Mouse (Mus musculus) adrenal gland, postnatal 4 days (tissue): ENCODE data around the gene Ror1. TPM values are rescaled to one million over a fixed set of nuclear protein-coding genes. Genes with fewer than 3 reads are reported as not detected.

Experiments used
- DNase-seq, 2 experiments: peaks; one replicate each; pipeline ENCODE4 v3.0.0; 2021 to 2022; ENCODE audit warnings: low spot score in 2 of 2, mixed read lengths in 2 of 2
- total RNA-seq, 2 experiments: library from RNA; stranded (reverse); gene quantifications; 2 replicates each; pipeline ENCODE4 v1.2.3; 2021

Ror1 gene
- total RNA-seq, 2 experiments from 2014 or later, result 12.0 to 13.6 TPM

- DNase-seq, result no peak
Observed at GRCm38 (mm10) chr4:100248273-100248672, 152.7 kb downstream of the Ror1 start.

GRCm38 (mm10) chr4:100251270-100251669 lies 155.7 kb downstream of the Ror1 start:
- DNase-seq, result no peak

DNA sequence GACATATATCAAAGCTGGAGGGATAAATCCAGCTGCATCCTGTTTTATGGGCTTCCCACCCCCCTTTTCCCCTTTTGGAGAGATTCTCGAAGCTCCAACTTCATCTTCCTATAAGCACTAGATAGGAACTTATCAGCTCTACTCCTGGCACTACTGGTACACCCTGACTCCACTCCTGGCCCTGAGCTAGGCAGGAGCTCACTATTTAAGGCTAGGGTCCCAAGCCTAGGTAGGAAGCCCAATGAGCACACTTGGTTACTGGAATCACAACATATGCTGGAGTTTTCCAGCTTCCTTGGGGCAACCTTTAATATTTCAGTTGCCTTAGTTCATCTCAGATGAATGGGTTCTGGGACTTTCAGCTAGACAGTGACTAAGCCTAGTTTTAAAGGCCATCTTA lies 156.5 kb downstream of the Ror1 start:
- DNase-seq, result no peak

GRCm38 (mm10) chr4:100252646-100253045 lies 157.1 kb downstream of the Ror1 start:
- no peak for DNase-seq

- DNase-seq, result no peak
Observed at GRCm38 (mm10) chr4:100253401-100253800, 157.8 kb downstream of the Ror1 start.

DNA sequence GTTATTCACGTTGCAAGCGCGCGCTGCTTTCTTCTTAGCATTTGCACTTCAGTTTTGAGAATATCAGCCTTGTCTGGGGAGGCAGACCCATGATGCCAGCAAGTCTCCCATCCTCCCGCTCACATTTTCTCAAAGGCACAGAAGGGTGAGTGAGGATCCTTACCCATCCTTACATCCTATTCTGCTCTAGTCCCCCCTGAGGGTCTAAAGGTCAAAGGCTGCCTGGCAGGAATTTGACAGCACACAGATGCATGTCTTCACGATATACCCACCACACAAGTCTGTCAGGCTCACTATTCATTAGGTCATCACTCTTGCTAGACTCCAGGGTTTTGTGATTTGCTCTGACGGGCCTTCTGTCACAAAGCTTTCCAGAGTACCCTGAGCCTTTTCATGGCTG lies 158.2 kb downstream of the Ror1 start:
- DNase-seq, result no peak

DNA sequence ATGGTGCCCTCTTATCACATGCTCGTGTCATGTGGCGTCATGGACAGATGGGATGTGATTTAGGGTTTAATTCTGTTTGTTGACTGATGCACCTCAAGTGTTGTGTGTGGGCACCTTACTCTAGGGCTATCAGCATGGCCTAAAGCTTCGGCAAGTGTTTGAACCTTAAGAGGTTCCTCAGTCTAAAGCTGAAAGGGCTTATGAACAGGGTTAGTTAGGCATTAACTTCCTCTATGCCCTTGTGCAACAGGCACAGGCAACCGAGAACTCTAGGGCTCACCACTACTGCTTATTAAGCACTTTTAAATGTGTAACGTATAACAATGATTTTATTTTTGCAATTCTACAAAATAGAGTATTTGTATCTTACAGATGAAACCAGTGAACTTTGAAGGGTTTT lies 162.9 kb downstream of the Ror1 start:
- DNase-seq, result no peak

- no peak for DNase-seq
Observed at GRCm38 (mm10) chr4:100263917-100264316, 168.3 kb downstream of the Ror1 start.

DNA sequence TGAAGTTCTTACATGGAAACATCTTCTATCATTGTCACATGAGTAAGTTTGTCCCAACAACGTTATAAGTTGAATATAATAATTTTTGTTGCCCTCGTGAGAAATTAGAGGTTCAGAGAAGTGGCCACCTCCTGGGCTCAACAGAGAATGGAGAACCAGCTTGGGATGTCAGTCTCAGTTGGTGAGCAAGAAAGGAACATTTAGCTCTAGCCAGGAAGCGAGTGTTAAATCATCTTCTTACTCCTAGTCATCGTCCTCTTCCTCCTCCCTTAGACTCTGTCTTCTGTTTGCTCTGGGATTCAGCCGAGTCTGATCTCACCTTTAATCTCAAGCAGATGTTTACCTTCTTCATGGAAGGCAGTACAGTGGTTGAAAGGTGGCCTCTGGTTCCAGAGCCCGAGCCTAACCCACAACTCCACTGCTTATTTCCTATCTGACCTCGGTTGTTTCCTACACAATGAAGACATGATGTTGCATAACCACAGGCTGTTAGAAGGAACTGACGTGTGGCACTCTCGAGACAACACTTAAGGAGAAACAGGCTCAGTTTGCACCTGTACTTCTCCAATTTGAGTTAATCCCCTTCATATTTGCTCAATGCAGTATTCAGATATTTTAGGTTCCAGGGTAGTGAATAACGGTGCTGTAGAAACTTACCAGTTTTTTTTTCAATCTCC lies 175.6 kb downstream of the Ror1 start:
- DNase-seq, result no peak

DNA sequence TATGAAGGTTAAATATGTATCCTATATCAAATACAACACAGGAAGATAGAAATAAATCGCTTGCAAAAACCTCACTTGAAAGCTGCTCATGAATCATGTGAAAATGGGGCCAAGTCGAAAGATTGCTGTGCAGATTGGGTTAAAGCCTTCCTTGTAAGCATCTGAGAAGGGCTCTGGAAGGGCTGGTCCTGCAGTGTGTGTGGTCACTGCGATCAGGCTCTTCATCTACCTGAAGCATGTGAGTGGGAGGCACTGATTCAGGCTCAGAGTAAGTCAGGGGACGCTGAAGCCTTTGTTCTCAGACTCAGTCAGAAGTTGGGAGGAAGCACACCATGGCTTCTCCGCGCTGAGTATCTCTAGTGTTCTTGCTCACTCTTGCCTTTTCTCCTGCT lies 176.1 kb downstream of the Ror1 start:
- no peak for DNase-seq

DNA sequence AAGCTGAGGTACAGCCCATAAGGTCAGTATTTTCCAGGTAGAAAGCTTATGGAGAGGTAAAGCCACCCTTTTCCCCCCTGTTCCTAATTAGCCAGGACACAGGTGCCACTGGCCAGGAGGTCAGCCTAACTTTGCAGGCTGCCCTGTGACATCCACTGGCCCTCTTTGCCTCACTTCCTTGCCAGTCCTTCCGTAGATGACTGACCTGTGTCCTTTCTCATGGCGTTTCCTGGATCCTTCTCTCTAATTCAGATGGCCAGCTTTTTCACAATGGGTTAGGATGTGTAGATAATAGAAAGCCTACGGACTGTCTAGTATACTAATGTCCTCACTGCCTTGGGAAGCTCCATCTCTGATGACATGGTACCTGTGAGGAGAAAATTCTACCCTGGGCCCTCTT lies 177.8 kb downstream of the Ror1 start:
- DNase-seq, result no peak

DNA sequence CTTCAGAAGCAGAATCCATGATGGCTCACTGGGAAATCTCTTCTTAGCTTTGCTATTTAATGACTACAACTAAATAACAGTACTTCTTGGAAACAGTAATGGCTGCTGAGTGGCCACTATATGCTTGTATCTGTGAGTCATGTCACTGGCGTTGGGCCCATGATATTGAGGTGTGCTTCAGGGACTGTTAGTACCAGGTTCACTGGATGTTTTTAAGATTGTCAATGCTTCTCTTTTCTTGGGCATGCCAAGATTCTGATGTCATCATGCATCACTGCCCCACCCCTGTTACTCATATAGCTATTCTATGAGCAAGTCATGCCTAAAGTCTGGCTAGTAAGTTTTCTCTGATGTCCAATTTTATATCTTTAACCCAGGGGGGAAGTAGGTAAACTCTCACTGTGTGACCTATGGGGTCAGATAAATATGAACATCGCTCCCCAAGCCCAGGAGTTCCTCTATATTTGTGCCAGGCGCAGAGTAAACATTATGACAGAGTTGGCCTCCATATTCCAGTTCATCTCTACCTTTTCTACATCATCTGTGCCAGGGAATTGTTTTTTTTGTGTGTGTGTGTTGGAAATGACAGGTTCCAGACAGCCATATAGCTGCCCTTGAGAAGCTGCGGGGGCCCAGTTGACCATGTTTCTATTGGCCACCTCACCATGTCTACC lies 178.4 kb downstream of the Ror1 start:
- no peak for DNase-seq

DNA sequence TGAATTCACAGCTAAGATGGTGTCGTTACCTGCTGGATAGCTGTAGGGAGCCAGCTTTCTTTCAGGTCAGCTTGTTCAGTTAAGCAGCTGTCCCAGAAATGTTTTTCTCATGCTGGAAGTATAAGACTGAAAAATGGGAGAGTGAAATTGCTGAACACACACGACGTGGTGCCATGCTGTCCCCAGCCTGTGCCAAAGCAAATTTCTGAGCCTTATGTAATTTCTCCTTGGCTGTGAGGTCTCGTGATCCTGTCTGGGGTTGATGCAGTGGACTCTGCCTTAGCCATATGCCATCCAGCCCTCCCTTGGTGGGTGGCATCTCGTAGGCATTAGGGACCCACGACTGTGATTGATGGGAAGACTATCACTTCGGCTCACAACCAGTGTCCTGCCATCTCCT lies 180.9 kb downstream of the Ror1 start:
- no peak for DNase-seq

GRCm38 (mm10) chr4:100276970-100277369 lies 181.4 kb downstream of the Ror1 start:
- no peak for DNase-seq

DNA sequence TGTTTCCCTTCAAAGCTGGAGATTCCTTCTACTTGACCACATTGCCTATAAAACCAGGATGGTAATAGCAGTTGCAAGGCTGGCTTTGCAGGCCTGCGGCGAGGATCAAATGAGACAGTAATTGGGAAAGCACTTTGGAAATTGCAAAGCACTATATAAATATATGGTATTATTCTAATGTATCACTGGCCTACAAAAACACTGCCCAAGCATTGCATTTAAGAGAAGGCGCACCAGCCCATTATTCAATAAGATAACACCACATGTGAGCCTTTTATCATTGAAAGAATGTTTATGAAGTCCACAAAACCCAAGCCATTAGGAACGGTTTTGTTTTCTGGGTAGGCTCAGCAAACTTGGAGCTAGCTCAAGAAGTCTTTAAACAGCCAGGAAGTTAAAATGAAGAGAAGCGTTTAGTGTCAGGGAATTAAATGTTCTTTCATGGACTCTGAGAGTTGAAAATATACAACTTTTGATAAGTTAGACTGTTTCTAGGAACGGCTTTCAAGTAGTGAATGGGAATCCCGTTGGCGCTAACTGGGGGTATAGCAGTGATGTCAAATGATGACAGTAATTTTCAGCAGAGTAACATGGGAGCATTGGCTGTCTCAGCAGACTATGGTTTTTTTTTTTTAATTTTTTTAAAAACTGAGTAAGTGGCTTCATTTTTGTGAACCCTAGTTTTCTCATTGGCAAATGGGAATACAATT lies 187.7 kb downstream of the Ror1 start:
- DNase-seq, result no peak

GRCm38 (mm10) chr4:100284528-100284927 lies 188.9 kb downstream of the Ror1 start:
- no peak for DNase-seq

DNA sequence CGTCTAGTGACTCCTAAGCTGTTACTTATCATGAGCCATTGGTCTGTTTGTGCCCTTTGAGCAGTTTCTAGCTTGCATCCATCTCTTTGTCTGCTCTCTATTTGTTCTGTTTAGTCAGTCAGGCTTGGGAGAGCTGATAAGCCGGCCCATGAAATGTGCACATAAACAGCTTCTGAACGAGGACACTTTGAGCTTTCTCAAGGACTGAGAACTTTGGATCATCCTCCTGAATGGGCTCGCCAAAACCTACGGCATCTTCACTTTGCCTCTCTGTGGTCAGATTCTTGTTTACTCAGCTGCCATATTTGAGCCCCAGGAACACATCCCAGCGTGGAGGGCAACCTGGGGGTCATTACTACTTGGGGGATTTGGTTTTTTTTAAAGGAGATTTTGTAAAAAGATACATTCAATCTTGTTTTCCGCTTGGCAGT lies 190.5 kb downstream of the Ror1 start:
- no peak for DNase-seq

GRCm38 (mm10) chr4:100286800-100287199 lies 191.2 kb downstream of the Ror1 start:
- no peak for DNase-seq

DNA sequence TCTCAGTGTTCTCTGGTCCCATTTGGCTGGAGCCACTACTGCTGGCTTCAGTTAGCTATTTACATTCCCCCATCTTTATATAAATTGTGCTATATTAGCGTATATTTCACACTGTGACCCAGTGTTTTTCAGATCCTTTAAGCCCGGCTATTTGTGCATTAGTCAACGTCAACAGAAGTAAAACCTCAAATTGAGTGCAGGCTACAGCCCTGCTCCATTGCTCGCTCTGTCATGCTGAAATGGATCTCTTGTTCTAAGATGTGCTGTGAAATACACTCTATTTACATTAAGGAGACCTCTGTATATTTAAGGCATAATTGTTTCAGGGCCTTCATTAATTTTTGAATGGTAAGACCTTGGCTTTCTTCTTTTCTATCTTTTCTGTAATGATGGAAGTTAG lies 192.2 kb downstream of the Ror1 start:
- DNase-seq, result no peak

- no peak for DNase-seq
Observed at GRCm38 (mm10) chr4:100291015-100291651, 195.5 kb downstream of the Ror1 start.

- DNase-seq, result no peak
Observed at GRCm38 (mm10) chr4:100297678-100298077, 202.1 kb downstream of the Ror1 start.

- no peak for DNase-seq
Observed at GRCm38 (mm10) chr4:100298566-100298965, 203.0 kb downstream of the Ror1 start.
